Mouse (Mus musculus): ENCODE measurements at regions not wholly inside any gene's neighbourhood (a gene's known extent, or its start where the extent isn't known, plus 50 kb on each side); places are given as distances from the start of the nearest gene placed in this dataset.
A peak's percentile ranks its signal among the peaks of the same experiment; 100 is the strongest.

DNA sequence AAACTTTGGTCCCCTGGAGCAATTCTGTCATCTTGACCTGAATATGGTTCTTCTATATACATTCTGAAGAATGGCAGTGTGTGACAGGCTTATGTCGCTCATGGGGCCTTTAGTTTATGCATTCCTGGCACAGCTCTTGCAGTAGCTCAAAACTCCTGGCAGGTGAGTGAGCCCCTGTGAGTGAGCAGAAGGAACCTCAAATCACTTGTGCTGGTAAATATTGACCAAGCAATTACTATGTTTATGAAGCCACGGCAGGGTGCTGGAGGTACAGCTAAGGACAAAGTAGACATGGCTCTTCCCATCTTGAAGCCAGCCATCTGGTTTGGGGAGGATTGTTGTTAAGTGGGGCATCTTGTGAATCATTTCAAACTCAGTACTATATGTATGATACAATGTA lies 79.1 kb upstream of the Klf9 start:
- in situ Hi-C loops (cut with MboI; ENCODE audit: low sequenced_read_pairs in 2 of 2, unreplicated experiment in 2 of 2), result no loop called here
- DNase-seq (ENCODE audit: low read depth, low spot score), result no peak

DNA sequence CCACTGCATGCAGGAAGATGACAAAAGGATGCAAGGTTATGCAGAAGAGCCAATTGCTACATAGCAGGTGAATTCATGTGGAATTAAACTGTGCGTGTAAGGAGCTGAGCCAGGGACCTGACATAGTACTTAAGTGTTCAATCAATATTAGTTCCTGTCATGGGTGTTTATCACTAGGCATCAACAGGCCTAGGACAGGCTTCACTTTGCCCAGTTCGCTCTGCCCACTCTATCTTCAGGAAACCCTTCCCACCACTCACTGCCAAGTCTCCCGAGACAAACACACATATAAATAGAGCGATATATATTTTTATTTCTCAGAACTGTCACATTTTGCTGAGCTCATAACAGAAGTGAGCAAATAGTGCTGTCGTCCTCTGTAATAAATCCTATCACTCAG lies 78.2 kb upstream of the Klf9 start:
- in situ Hi-C loops (cut with MboI; ENCODE audit: low sequenced_read_pairs in 2 of 2, unreplicated experiment in 2 of 2), result no loop called here
- TF ChIP-seq ZNF384 (IDR thresholded peaks at IDR 0.05; ENCODE audit: low read depth, low read length), result no peak
- TF ChIP-seq HCFC1 (IDR thresholded peaks at IDR 0.05; ENCODE audit: borderline replicate concordance, insufficient read depth, low read length), result no peak
- no peak for TF ChIP-seq CHD2 (IDR thresholded peaks at IDR 0.05; ENCODE audit: low read depth, low read length)
- TF ChIP-seq ZC3H11A (IDR thresholded peaks at IDR 0.05; ENCODE audit: borderline replicate concordance, low read depth, low read length), result no peak
- TF ChIP-seq MAFK (IDR thresholded peaks at IDR 0.05; ENCODE audit: insufficient read depth, low read depth, low read length), result no peak
- Histone ChIP-seq H3K9me3 (ENCODE audit: control insufficient read depth, insufficient read depth, low read depth, low read length) (no peaks in the 10 kb centered on the region), H3K27ac (ENCODE audit: insufficient read depth, low read depth, low read length, poor library complexity, severe bottlenecking) (no peak overlapping the region), H3K9ac (ENCODE audit: insufficient read depth, low read depth, low read length, poor library complexity, severe bottlenecking) (no peak overlapping the region), H3K4me1 (ENCODE audit: control insufficient read depth in 2 of 2, insufficient read depth in 2 of 2, low read length in 2 of 2, poor library complexity in 1 of 2) (peaks cover 0 to 11% of the 10 kb centered on the region in 2 experiments; a peak in 2 of 4 replicates), H3K4me3 (ENCODE audit: insufficient read depth in 1 of 2, low read depth in 1 of 2, low read length in 2 of 2, poor library complexity in 1 of 2, severe bottlenecking in 1 of 2) (no peak overlapping the region), H3K36me3 (ENCODE audit: control insufficient read depth, insufficient read depth, low read length, poor library complexity, severe bottlenecking) (peaks cover 11% of the 10 kb centered on the region)
- no peak for DNase-seq (ENCODE audit: low read depth, low spot score)

More for the DNA sequence above, 79.1 kb upstream of the Klf9 start:
- H3K36me3 ChIP-seq (ENCODE audit: control insufficient read depth, insufficient read depth, low read length, poor library complexity, severe bottlenecking), result peaks cover 11% of the 10 kb centered on the region
- peaks cover 0 to 13% of the 10 kb centered on the region in 2 experiments; a peak in 2 of 4 replicates for H3K4me1 ChIP-seq (ENCODE audit: control insufficient read depth in 2 of 2, insufficient read depth in 2 of 2, low read length in 2 of 2, poor library complexity in 1 of 2)
- no peaks in the 10 kb centered on the region for H3K9me3 ChIP-seq (ENCODE audit: control insufficient read depth, insufficient read depth, low read depth, low read length)
- H3K4me3 ChIP-seq (ENCODE audit: insufficient read depth in 1 of 2, low read depth in 1 of 2, low read length in 2 of 2, poor library complexity in 1 of 2, severe bottlenecking in 1 of 2), result no peak overlapping the region
- TF ChIP-seq CHD2 (IDR thresholded peaks at IDR 0.05; ENCODE audit: low read depth, low read length) (no peak), HCFC1 (IDR thresholded peaks at IDR 0.05; ENCODE audit: borderline replicate concordance, insufficient read depth, low read length) (no peak), ZC3H11A (IDR thresholded peaks at IDR 0.05; ENCODE audit: borderline replicate concordance, low read depth, low read length) (no peak), MAFK (IDR thresholded peaks at IDR 0.05; ENCODE audit: insufficient read depth, low read depth, low read length) (no peak), ZNF384 (IDR thresholded peaks at IDR 0.05; ENCODE audit: low read depth, low read length) (no peak)
- H3K9ac ChIP-seq (ENCODE audit: insufficient read depth, low read depth, low read length, poor library complexity, severe bottlenecking), result no peak overlapping the region
- H3K27ac ChIP-seq (ENCODE audit: insufficient read depth, low read depth, low read length, poor library complexity, severe bottlenecking), result no peak overlapping the region

GRCm38 (mm10) chr19:23065548-23065947 lies 75.5 kb upstream of the Klf9 start:
- Histone ChIP-seq H3K9ac (ENCODE audit: insufficient read depth, low read depth, low read length, poor library complexity, severe bottlenecking) (peak overlapping the region; percentile 53; the same call in 1 of the 2 replicates), H3K9me3 (ENCODE audit: control insufficient read depth, insufficient read depth, low read depth, low read length) (no peaks in the 10 kb centered on the region), H3K4me1 (ENCODE audit: control insufficient read depth in 2 of 2, insufficient read depth in 2 of 2, low read length in 2 of 2, poor library complexity in 1 of 2) (peaks cover 0 to 10% of the 10 kb centered on the region in 2 experiments; a peak in 1 of 4 replicates), H3K27ac (ENCODE audit: insufficient read depth, low read depth, low read length, poor library complexity, severe bottlenecking) (peak overlapping the region; percentile 86; the same call in 1 of the 2 replicates), H3K36me3 (ENCODE audit: control insufficient read depth, insufficient read depth, low read length, poor library complexity, severe bottlenecking) (peaks cover 9% of the 10 kb centered on the region), H3K4me3 (ENCODE audit: insufficient read depth in 1 of 2, low read depth in 1 of 2, low read length in 2 of 2, poor library complexity in 1 of 2, severe bottlenecking in 1 of 2) (peak overlapping the region; percentile 14 to 16; a peak in 1 of 4 replicates)
- TF ChIP-seq CHD2 (IDR thresholded peaks at IDR 0.05; ENCODE audit: low read depth, low read length) (no peak), HCFC1 (IDR thresholded peaks at IDR 0.05; ENCODE audit: borderline replicate concordance, insufficient read depth, low read length) (no peak), ZNF384 (IDR thresholded peaks at IDR 0.05; ENCODE audit: low read depth, low read length) (no peak), ZC3H11A (IDR thresholded peaks at IDR 0.05; ENCODE audit: borderline replicate concordance, low read depth, low read length) (no peak), MAFK (IDR thresholded peaks at IDR 0.05; ENCODE audit: insufficient read depth, low read depth, low read length) (no peak)
- no peak for DNase-seq (ENCODE audit: low read depth, low spot score)
- in situ Hi-C loops (cut with MboI; ENCODE audit: low sequenced_read_pairs in 2 of 2, unreplicated experiment in 2 of 2), result no loop called here

DNA sequence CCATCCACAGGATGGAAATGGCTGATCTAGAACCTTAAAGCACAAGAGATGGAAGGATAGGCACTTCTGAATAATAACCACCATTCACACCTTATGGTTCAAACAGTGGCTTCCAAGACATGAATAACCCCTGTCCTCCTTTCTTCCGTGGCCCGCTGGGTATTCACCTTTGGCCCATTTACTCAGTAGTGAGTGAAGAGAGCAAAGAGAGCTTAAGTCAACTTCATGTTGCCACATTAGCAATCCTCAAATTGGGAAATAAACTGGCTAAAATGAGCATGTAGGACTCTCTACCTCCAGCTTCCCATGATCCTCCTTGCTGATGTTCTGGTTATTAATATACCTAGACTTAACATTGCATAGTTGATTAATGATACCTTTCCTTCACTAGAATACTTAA lies 74.3 kb upstream of the Klf9 start:
- no peak for DNase-seq (ENCODE audit: low read depth, low spot score)
- in situ Hi-C loops (cut with MboI; ENCODE audit: low sequenced_read_pairs in 2 of 2, unreplicated experiment in 2 of 2), result no loop called here
- no peak overlapping the region for H3K4me3 ChIP-seq (ENCODE audit: insufficient read depth in 1 of 2, low read depth in 1 of 2, low read length in 2 of 2, poor library complexity in 1 of 2, severe bottlenecking in 1 of 2)
- no peak overlapping the region for H3K9ac ChIP-seq (ENCODE audit: insufficient read depth, low read depth, low read length, poor library complexity, severe bottlenecking)
- peaks cover 6% of the 10 kb centered on the region for H3K36me3 ChIP-seq (ENCODE audit: control insufficient read depth, insufficient read depth, low read length, poor library complexity, severe bottlenecking)
- peaks cover 0 to 9% of the 10 kb centered on the region in 2 experiments; a peak in 1 of 4 replicates for H3K4me1 ChIP-seq (ENCODE audit: control insufficient read depth in 2 of 2, insufficient read depth in 2 of 2, low read length in 2 of 2, poor library complexity in 1 of 2)
- no peak overlapping the region for H3K27ac ChIP-seq (ENCODE audit: insufficient read depth, low read depth, low read length, poor library complexity, severe bottlenecking)
- no peak for TF ChIP-seq CHD2 (IDR thresholded peaks at IDR 0.05; ENCODE audit: low read depth, low read length)
- TF ChIP-seq ZNF384 (IDR thresholded peaks at IDR 0.05; ENCODE audit: low read depth, low read length), result no peak
- TF ChIP-seq ZC3H11A (IDR thresholded peaks at IDR 0.05; ENCODE audit: borderline replicate concordance, low read depth, low read length), result no peak
- no peak for TF ChIP-seq HCFC1 (IDR thresholded peaks at IDR 0.05; ENCODE audit: borderline replicate concordance, insufficient read depth, low read length)
- no peaks in the 10 kb centered on the region for H3K9me3 ChIP-seq (ENCODE audit: control insufficient read depth, insufficient read depth, low read depth, low read length)

GRCm38 (mm10) chr19:23068600-23068999 lies 72.4 kb upstream of the Klf9 start:
- peaks cover 0 to 9% of the 10 kb centered on the region in 2 experiments; a peak in 1 of 4 replicates for H3K4me1 ChIP-seq (ENCODE audit: control insufficient read depth in 2 of 2, insufficient read depth in 2 of 2, low read length in 2 of 2, poor library complexity in 1 of 2)
- no peaks in the 10 kb centered on the region for H3K9me3 ChIP-seq (ENCODE audit: control insufficient read depth, insufficient read depth, low read depth, low read length)
- no peak overlapping the region for H3K4me3 ChIP-seq (ENCODE audit: insufficient read depth in 1 of 2, low read depth in 1 of 2, low read length in 2 of 2, poor library complexity in 1 of 2, severe bottlenecking in 1 of 2)
- H3K9ac ChIP-seq (ENCODE audit: insufficient read depth, low read depth, low read length, poor library complexity, severe bottlenecking), result no peak overlapping the region
- no peaks in the 10 kb centered on the region; the same call in 1 of the 2 replicates for H3K36me3 ChIP-seq (ENCODE audit: control insufficient read depth, insufficient read depth, low read length, poor library complexity, severe bottlenecking)
- TF ChIP-seq MAFK (IDR thresholded peaks at IDR 0.05; ENCODE audit: insufficient read depth, low read depth, low read length) (no peak), HCFC1 (IDR thresholded peaks at IDR 0.05; ENCODE audit: borderline replicate concordance, insufficient read depth, low read length) (no peak), ZNF384 (IDR thresholded peaks at IDR 0.05; ENCODE audit: low read depth, low read length) (no peak), ZC3H11A (IDR thresholded peaks at IDR 0.05; ENCODE audit: borderline replicate concordance, low read depth, low read length) (no peak), CHD2 (IDR thresholded peaks at IDR 0.05; ENCODE audit: low read depth, low read length) (no peak)
- no peak for DNase-seq (ENCODE audit: low read depth, low spot score)
- in situ Hi-C loops (cut with MboI; ENCODE audit: low sequenced_read_pairs in 2 of 2, unreplicated experiment in 2 of 2), result no loop called here
- H3K27ac ChIP-seq (ENCODE audit: insufficient read depth, low read depth, low read length, poor library complexity, severe bottlenecking), result no peak overlapping the region

Data from ES-E14 (cell line).